Mouse (Mus musculus): ENCODE measurements at regions not wholly inside any gene's neighbourhood (a gene's known extent, or its start where the extent isn't known, plus 50 kb on each side); places are given as distances from the start of the nearest gene placed in this dataset.
A peak's percentile ranks its signal among the peaks of the same experiment; 100 is the strongest.

DNA sequence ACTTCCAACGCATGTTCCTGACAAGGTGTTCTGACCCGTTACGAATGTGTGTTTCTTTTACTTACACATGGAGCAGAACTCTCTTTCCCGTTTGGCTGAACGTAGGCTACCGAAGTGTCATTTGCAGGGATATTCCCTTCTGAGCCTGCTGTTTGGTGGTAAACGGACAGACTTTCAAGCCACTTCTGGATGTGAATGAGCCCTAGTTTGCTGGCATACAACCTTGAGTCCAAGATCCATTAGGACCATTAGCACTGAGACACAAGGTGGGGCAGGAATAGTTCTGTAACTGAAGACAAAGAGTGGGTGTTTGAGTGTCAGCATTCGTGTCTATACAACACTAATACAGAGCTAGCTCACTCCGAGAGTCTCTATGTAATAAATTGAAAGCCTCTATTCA is 113.3 kb upstream of the Rmdn2 start:
- no peak for DNase-seq (ENCODE audit: low spot score)

DNA sequence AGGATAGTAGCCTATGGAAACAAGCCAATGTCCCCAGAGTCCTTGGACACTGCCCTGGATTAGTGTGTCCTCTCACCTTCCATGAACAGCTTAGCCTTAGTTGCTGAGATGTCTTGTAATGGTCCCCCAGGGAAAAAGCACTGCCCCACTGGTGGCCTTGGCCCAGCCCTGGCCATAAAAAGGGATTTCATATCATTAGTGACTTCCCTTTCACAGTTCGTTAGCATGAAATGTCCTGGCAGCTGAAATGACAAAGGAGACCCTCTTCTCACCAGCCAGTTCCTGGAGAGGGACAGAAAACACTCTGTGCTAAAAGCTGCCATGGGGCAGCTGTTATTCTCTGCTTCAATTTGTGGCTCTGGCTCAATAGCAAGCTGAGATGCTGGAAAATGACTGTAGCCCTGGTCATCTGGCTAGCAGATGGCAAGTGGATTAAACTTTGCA is 110.6 kb upstream of the Rmdn2 start:
- DNase-seq (ENCODE audit: low spot score) = no peak

DNA sequence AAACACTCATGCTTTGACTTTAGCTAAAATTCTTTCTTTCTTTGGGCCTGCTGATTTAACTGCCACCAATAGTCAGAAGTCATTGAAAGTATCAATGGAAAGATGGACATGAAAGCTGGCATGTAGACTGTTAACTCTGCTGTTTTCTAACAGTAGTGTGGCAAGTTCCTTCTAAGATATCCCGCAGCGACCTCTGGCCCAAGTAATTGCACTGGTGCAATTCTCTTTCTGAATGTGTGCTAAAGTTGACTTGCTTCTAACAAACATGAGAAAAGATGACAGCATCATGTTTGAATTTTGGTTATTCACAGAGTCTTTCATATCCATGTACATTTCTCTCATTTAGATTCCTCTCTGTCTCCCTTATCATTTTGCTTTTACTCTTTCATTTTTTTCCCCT is 109.7 kb upstream of the Rmdn2 start:
- DNase-seq (ENCODE audit: low spot score) = no peak

DNA sequence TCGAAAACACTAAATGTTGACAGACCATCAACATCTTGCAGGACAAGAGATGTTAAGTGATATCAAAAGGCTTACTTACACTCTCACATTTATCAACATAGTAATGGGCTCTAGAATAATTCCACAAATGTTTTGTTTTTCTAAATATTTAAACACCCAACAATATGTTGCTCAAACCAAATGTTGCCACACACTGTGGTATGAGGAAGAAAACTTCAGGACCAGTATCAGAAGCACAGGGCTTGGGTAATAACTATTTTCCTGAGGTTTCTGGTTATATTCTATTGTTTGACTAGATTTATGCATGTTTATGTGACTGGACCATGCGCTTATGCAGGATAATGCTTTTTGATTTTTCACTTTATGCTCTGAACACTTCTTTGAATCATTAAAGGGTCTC is 108.6 kb upstream of the Rmdn2 start:
- DNase-seq (ENCODE audit: low spot score) = no peak

DNA sequence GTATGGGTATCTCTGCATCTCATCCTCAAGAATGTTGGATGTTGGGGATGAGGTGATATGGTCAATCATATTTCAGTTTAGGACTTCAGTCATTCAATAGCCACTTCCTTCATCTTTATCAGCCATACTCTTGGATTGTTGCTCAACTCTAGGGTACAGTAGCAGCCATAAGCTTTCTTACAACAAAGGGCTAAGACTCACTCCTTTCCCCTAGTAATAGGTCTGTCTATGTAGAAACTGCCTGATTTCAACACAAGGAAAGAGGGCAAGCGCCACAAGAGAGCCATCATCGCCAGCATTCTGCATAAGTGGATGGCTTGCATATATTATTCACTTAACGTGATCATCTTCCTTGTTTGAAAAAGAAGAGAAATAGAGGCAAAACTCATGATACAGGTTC is 107.5 kb upstream of the Rmdn2 start:
- no peak for DNase-seq (ENCODE audit: low spot score)

DNA sequence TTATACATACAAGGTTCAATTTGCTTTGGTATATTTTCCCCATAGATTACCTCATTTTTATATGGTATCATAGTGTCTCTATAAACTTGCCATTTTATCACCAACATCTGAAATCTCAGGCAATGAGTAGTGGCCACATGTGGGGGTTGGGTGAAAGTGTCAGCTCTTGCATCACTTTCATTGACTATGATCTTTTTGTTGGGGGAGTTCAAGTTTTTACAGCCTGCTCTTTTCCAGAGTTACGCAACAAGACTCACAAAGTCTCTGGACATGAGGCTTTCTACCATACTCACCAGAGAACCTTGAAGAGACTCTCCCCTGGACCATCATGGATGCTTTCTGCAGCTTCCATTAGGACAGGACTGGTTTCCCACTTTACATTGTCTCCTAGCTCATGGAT is 106.1 kb upstream of the Rmdn2 start:
- no peak for DNase-seq (ENCODE audit: low spot score)

DNA sequence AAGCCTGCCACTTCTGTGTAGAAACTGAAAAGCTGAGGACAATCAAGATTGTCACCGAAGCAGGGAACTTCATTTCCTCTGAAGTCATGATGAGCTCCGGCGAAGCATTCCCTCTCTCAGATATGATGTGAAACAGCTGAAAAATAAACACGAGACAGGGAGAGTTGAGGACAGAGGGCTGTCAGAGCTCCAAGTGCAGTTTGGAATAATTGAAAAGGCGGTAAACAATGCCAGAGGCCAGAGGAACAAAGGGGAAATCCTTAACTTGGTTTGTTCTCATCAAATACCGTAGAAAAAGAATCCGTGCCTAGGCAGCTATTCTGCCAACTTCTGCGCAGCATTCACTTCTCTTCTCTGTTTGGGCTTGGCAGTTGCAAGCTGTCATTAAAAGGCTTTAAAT is 102.4 kb upstream of the Rmdn2 start:
- DNase-seq (ENCODE audit: low spot score) = no peak

DNA sequence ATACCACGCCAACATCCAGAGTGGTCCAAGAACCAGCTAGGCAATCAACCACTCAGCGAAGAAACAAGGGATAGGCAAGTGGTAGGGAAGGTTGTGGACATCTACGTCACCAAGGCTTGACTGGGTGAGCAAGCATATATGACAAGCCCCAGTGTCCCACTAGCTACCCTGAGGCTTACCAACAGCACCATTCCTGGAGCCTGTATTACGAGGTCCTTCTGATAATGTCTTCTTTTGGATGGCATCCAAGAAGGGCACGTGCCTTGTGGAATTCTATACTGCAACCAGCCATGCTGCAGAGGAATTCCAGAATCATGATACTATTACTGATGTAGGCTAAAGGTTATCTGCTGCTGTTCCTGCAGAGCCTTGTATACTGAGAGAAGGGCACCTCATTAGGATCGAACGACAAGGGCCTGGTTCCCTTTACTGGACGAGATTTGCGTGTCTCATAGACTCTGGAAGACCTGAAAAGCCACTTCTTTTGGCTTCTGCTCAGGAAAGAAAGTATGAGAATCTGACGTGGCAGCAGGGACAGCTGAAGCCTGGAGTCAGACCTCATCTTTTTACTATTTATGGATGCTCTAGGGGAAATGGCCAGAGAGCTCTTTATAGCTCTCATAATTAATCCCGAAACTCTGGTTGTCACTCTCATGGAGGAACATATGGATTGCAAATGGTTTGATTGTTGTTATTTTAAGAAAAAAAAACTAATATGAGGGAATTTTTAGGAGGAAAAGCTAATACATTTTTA is 101.5 kb upstream of the Rmdn2 start:
- no peak for DNase-seq (ENCODE audit: low spot score)

DNA sequence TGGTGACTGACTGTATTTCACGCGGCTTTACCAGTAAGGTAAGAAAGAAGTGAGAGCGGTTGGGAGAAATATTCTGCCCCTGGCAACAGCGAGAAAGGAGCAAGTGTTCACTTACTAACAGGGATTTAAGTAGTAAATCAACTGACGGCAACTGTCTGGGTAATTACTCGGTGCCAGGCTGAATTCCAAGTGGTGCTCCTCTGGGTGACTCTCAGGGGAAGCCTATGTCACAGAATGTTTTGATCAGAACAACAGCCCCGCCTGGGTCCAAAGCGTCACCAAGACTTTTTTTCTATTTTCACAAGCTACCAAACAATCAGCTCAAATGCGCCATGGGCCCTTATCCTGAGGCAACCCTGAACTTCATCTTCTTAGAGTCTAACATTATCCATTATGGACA is 100.4 kb upstream of the Rmdn2 start:
- no peak for DNase-seq (ENCODE audit: low spot score)

DNA sequence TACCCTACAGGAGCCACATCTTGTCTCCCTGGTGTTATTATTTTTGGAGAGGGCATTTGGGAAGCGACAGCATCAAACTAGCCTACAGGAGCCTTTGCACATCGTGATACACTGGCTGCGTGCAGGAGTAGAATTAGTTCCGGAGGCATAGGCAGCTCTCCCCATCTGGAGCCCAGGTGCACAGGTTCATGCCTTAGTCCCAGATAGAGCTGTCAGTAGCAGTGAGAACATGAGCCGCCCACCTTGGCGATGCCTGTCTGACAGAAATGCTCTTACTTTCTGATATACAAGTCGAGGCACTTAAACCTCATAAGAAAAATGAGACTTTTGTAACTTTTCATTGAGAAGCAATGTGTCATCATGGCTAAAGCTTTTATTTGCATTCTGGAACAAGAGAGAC is 97.6 kb upstream of the Rmdn2 start:
- no peak for DNase-seq (ENCODE audit: low spot score)

DNA sequence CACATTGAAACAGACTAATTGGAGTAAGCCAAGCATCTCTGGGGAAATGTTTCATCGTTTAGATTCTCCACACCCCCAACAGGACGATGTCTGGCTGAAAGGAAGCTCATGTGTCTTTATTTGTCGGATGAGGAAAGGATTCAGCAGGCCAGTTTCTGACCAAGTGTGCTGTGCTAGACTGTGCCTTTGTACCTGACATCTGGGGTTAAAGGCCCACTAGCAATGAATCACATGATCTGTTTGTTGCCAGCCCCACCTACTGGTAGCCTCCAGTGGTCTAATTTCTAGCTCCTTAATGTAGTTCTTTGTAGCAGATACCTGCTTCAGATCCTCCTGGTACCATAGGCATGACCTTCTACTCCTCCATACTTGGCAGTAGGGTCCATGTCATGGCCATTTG is 93.5 kb upstream of the Rmdn2 start:
- no peak for DNase-seq (ENCODE audit: low spot score)

DNA sequence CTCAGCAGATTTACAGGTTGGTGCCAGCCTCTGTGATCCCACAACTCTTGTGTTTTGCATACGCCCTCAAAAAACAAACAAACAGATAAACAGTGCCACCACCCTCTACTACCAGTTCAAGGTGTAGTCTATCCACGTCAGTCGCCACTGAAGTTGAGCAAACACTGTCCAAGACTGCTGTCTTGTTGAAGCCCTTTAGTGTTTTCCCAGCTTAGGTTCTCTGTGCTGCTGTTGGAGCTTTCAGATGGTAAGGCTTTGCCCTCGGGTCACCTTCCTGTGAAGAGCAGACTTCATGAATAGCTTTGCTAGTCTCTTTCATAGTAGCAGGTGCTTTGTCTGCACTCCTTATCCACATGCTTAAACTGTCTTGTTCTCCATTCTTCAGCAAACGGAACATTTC is 93.0 kb upstream of the Rmdn2 start:
- DNase-seq (ENCODE audit: low spot score) = no peak

DNA sequence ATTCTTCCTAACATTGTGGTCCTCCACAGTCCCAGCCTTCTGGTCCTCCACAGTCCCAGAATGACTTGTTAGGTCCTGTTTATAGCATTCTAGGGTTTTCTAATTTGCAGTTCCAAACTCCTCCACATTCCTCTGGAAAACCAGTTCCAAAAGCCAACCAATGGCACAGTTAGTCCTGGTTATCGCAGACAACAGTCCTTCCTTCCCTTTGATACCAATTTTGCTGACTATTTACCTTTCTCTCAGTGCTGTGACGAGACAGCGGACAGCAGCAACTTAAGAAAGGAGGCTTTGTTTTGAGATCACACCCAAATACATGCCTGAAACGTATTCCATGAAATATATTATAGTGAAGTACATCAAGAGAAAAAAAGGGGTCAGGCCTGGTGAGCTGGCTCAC is 92.3 kb upstream of the Rmdn2 start:
- no peak for DNase-seq (ENCODE audit: low spot score)

DNA sequence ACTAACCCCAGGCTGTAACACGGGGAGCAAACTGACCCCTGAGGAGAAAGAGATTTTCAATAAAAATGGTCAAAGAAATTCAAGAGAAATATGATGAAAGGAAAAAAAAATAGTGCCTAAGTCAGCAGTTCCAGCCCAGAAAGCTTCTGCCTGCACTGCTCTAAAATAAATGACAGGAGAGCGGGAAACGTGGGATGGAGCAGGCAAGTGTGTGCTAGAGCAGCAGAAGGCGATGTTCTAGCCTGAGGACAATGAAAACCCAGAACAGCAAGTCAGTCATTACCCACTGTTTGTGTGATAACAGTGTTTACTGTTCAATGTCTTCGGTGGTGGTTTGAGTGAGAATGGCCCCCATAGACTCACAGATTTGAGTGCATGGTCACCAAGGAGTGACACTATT is 91.4 kb upstream of the Rmdn2 start:
- no peak for DNase-seq (ENCODE audit: low spot score)

DNA sequence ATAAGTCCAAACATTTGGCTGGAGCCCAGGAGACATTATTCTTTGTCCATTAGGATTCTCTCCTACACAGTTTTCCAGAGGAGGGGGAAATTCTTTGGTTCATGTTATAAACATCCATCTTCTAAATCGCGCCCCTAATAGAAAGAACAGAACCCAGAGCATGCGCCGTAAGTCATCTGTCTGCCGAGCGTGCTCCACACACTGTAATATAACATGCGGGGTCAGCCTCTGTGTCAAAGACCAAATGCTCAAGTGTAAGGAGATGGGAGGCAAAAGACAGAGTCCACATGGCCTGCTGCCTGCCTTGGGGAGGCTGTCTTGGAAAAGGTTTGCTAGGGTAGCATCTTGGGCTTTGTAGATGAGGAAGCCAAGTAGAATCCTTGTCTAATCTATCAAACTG is 90.0 kb upstream of the Rmdn2 start:
- no peak for DNase-seq (ENCODE audit: low spot score)

DNA sequence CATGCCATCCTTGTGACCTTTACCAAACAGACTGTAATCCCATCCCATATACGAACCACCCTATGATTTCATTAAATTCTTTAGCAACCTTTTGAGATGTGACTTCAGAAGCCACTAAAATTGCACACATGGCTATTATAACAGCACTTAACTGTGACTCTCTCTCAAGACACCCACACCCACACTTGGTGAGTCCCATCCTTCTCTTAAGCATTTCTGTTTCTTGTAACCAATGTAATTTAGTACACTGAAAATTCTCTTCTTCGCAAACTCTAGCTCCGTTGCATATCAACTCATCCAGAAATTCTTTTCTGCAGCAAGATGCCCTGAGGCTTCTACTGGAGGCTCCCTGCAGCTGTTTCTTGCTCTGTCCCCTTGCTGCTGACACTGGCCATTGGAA is 88.4 kb upstream of the Rmdn2 start:
- DNase-seq (ENCODE audit: low spot score) = no peak

DNA sequence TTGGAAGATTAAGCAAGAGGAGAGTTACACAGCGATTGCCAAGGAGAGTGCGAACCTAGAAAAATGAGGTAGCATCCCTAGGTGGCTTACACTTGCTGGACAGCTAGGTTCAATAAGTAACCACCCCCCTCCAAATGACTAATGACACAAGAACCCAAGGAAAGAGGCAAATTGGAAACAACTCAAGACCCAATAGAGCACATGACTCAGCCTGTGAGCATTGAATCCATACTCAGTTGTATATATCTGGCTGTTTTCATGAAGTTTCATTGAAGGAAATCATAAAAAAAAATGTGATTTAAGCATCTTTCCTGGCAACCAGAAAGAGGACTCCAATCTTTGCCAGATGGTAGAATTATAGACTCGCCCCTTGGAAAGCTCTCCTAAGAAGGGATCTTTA is 84.3 kb upstream of the Rmdn2 start:
- DNase-seq (ENCODE audit: low spot score) = no peak

DNA sequence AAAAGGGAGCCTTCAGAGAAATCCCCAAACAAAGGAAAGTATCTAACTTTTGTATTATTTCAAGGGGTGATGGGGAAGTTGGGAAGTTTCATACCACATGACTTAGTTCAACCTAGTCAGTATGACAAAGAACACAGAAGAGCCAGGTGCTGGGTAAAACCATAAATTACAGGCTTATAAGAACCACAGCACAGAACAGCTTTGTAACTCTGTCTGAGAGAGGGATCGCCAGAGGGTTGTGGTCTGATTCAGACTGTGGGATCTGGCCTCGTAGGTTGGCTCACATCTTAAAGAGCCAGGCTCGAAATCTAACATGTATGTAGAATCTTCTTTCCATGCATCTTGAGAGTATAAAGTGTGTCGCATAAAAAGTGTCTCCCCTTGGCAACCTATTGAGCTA is 75.1 kb upstream of the Rmdn2 start:
- no peak for DNase-seq (ENCODE audit: low spot score)

DNA sequence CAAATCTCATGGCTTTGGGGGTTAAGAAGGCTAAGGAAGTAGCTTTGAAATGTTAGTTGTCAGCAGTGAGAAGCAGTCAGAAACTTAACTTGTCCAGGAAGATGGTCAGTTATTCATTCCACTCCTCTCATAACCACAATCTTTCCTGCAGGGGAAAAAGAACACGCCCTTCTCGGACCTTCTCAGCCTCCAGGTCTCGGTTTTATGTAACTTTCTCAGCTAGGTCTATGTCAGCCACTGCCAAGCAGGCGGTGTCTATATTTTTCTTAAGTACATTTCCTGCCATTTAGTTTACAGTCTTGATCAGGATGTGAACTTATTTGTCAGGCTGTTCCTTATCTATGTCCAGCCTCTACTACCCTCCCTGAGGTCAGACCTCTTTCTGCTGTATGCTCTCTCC is 72.9 kb upstream of the Rmdn2 start:
- no peak for DNase-seq (ENCODE audit: low spot score)

DNA sequence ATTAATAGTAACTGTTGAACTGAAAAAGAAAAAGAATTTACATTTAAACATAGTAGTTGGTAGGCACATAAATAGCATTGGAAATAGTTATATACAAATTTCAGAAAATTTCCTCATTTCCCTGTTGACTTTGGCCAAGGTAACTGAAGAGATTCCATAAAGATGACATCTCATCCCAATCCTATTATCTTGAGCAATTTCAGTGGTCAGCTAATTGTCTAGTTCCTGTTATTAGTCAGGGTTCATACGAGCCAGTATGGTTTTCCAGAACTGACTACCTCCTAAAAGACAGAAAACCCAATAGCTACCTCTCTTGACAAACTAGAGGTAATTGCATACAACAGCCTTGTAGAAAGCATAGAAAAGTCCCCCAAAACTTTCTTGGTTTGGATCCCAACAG is 71.6 kb upstream of the Rmdn2 start:
- no peak for DNase-seq (ENCODE audit: low spot score)

DNA sequence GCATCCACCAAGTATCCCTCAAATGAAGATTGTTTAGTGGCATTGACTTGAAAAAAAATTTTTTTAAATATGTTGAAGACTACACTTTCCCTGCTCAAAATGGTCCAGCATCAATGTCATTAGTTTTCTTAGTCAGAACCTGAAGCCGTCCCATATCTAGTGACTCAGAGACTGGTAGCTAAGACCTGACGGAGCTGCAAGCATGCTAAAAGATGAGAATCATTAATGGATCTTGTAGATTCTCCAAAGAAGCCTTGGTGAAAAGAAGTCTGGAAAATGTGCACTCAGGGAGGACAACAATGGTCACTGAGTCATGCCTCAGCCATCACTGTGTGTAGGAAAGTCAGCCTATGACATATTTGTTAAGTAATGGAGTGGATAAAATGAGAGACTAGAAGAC is 71.2 kb upstream of the Rmdn2 start:
- no peak for DNase-seq (ENCODE audit: low spot score)

DNA sequence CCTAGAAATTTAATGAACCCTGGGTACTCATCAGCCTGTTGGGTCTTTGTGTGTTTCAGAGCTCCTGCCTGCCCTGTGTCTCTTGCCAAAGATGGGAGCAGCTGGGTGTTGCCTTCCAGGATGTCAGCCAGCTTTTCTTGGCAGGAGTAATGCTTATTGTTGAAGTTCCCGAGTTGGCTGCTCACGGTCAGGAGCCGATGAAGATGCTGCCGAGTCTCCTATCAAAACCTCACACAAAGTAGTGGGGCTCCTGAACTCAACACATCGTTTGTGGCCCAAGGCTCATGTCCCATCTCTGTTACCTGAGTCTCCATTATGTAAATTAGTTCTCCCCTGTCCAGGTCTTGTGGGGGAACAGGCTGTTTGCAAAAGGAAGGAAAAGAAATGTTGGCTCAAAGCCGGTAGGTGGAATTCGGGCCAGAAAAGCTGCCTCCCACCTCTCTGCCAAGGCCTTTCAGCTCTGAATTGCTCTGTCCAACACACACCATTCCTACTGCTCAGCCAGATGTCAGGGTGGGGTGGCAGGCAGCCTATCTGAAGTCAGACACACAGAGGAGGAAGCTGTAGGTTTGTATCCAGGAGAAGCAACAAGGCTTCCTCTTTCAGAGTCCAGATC is 67.6 kb upstream of the Rmdn2 start:
- DNase-seq (ENCODE audit: low spot score) = peak; percentile 74

DNA sequence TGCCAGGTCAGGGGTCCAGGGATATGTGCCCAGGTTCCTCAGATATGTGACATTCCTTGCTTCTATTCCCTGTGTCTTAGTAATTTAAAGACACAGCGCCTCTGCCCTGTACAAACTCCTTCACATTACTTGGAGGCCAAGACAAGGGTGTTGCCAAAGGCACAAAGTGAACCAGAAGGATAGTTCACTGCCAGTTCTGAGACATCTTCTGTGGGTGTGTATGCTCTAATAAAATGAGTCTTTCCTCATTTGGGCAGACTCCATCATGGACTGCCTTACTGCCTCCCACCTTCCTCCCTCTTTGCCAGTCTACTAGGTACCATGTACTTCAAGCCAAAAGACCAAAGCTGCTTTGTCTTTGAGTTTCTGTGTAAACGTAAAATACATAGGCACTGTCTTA is 65.8 kb upstream of the Rmdn2 start:
- no peak for DNase-seq (ENCODE audit: low spot score)

DNA sequence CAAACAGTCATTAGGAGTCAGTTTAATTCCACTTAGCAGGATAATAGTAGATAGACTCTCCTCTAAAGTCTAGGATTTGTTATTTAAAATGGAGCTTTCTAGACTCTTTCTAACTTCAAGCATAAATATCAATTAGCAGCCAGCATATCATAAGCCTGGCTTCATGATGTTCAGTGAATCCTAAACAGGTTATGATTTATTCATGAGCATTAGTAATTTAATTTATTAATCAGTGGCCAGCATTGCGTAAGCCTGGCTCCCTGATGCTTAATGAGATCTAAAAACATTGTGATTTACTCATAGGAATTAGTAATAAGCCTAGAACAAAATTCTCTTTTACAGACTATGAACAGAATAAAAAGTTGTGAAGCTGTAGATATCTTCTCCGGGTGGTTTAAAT is 64.6 kb upstream of the Rmdn2 start:
- no peak for DNase-seq (ENCODE audit: low spot score)

Data from ovary, adult 18-20 months (tissue).